Mouse (Mus musculus): ENCODE measurements around the gene S100g. TPM values are rescaled to one million over a fixed set of nuclear protein-coding genes. Genes with fewer than 3 reads are reported as not detected.

The S100g gene
- polyA plus RNA-seq, 2 experiments: 1.7 TPM; not detected in 1

DNA sequence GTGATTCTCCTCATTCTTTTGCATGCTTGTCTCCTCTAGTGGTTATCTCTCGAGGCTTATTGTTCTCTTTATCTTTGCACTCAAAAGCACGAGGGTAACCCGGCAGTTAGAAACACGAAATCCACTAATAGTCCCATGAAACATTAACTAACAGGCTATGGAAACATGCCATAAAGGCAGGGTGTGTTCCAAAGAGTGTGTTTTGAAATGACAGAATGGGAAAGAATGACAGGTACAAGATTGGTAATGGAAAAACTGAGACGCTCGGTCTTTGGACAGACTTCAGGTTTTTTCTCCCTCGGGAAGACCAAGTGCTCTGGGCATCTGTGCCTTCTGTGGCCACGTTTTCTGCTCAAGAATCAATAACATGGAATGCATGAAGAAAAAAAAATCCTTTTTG lies 3.1 kb upstream of the S100g start:
- Histone ChIP-seq H3K4me2 (replicated peaks; ENCODE audit: low read depth, low read length, severe bottlenecking) (no peak overlapping the region), H3K27me3 (ENCODE audit: control insufficient read depth, insufficient read depth, low read length) (no peaks in the 10 kb centered on the region), H3K9ac (ENCODE audit: low read depth, low read length, severe bottlenecking) (no peak overlapping the region), H3K36me3 (ENCODE audit: control insufficient read depth, insufficient read depth, low read length) (no peaks in the 10 kb centered on the region), H3K4me3 (replicated peaks; ENCODE audit: low read length) (no peak overlapping the region), H3K4me1 (ENCODE audit: control insufficient read depth, insufficient read depth, low read length) (no peaks in the 10 kb centered on the region), H3K27ac (replicated peaks; ENCODE audit: low read depth, low read length) (no peak overlapping the region), H3K9me3 (ENCODE audit: control insufficient read depth, low read length) (no peaks in the 10 kb centered on the region)
- peak; percentile 6 for DNase-seq (ENCODE audit: low spot score)
- no peak for TF ChIP-seq POLR2A (IDR thresholded peaks at IDR 0.05; ENCODE audit: borderline replicate concordance, extremely low read depth, insufficient read depth, insufficient read length)
- ATAC-seq (ENCODE audit: low FRiP score, low read depth): no peak
- 74% methylated on average over 8 of the region's 8 CpGs for WGBS

GRCm38 (mm10) chrX:162963840-162964239 lies 559 bp downstream of the S100g start:
- no peak for DNase-seq (ENCODE audit: low spot score)
- Histone ChIP-seq H3K4me3 (replicated peaks; ENCODE audit: low read length) (no peak overlapping the region), H3K9me3 (ENCODE audit: control insufficient read depth, low read length) (no peaks in the 10 kb centered on the region), H3K27ac (replicated peaks; ENCODE audit: low read depth, low read length) (no peak overlapping the region), H3K9ac (ENCODE audit: low read depth, low read length, severe bottlenecking) (no peak overlapping the region), H3K4me1 (ENCODE audit: control insufficient read depth, insufficient read depth, low read length) (no peaks in the 10 kb centered on the region), H3K27me3 (ENCODE audit: control insufficient read depth, insufficient read depth, low read length) (no peaks in the 10 kb centered on the region), H3K4me2 (replicated peaks; ENCODE audit: low read depth, low read length, severe bottlenecking) (no peak overlapping the region), H3K36me3 (ENCODE audit: control insufficient read depth, insufficient read depth, low read length) (no peaks in the 10 kb centered on the region)
- no peak for ATAC-seq (ENCODE audit: low FRiP score, low read depth)
- 53% methylated on average over 4 of the region's 4 CpGs for WGBS
- TF ChIP-seq POLR2A (IDR thresholded peaks at IDR 0.05; ENCODE audit: borderline replicate concordance, extremely low read depth, insufficient read depth, insufficient read length): no peak

DNA sequence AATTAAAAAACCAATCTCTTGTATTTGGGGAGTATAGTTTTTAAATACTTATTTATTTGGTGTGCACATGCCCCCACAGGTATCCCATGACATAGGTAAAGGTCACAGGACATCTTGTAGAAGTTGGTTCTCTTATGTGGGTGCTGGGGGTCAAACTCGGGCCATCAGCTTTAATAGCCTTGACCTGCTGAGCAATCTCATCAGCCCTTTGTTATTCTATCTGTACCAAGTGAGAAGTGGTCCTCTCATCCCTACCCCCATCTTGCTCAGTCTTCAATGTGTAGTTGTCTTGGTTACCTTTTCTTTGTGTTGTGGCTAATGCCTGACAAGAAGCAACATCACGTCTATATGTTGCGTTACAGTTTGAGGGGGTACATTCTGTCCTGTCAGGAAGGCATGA lies 6.5 kb downstream of the S100g start:
- TF ChIP-seq POLR2A (IDR thresholded peaks at IDR 0.05; ENCODE audit: borderline replicate concordance, extremely low read depth, insufficient read depth, insufficient read length): no peak
- H3K4me3 ChIP-seq (replicated peaks; ENCODE audit: low read length): no peak overlapping the region
- H3K4me1 ChIP-seq (ENCODE audit: control insufficient read depth, insufficient read depth, low read length): no peaks in the 10 kb centered on the region
- WGBS: 82% methylated on average over 3 of the region's 3 CpGs
- H3K4me2 ChIP-seq (replicated peaks; ENCODE audit: low read depth, low read length, severe bottlenecking): no peak overlapping the region
- no peak for DNase-seq (ENCODE audit: low spot score)
- H3K36me3 ChIP-seq (ENCODE audit: control insufficient read depth, insufficient read depth, low read length): no peaks in the 10 kb centered on the region
- no peaks in the 10 kb centered on the region for H3K9me3 ChIP-seq (ENCODE audit: control insufficient read depth, low read length)
- H3K27ac ChIP-seq (replicated peaks; ENCODE audit: low read depth, low read length): no peak overlapping the region
- H3K9ac ChIP-seq (ENCODE audit: low read depth, low read length, severe bottlenecking): no peak overlapping the region
- H3K27me3 ChIP-seq (ENCODE audit: control insufficient read depth, insufficient read depth, low read length): no peaks in the 10 kb centered on the region
- ATAC-seq (ENCODE audit: low FRiP score, low read depth): no peak

- H3K9ac ChIP-seq (ENCODE audit: low read depth, low read length, severe bottlenecking): no peak overlapping the region
- H3K4me3 ChIP-seq (replicated peaks; ENCODE audit: low read length): no peak overlapping the region
- DNase-seq (ENCODE audit: low spot score) (peak; percentile 77), ATAC-seq (ENCODE audit: low FRiP score, low read depth) (no peak)
- H3K4me1 ChIP-seq (ENCODE audit: control insufficient read depth, insufficient read depth, low read length): no peaks in the 10 kb centered on the region
- no peak overlapping the region for H3K4me2 ChIP-seq (replicated peaks; ENCODE audit: low read depth, low read length, severe bottlenecking)
- no peak overlapping the region for H3K27ac ChIP-seq (replicated peaks; ENCODE audit: low read depth, low read length)
- 30% methylated on average over 3 of the region's 3 CpGs for WGBS
- H3K9me3 ChIP-seq (ENCODE audit: control insufficient read depth, low read length): no peaks in the 10 kb centered on the region
- no peak for TF ChIP-seq POLR2A (IDR thresholded peaks at IDR 0.05; ENCODE audit: borderline replicate concordance, extremely low read depth, insufficient read depth, insufficient read length)
- no peaks in the 10 kb centered on the region for H3K36me3 ChIP-seq (ENCODE audit: control insufficient read depth, insufficient read depth, low read length)
- no peaks in the 10 kb centered on the region for H3K27me3 ChIP-seq (ENCODE audit: control insufficient read depth, insufficient read depth, low read length)
Observed at GRCm38 (mm10) chrX:162949811-162950439, 14.5 kb downstream of the S100g start.

- no peak overlapping the region for H3K27ac ChIP-seq (replicated peaks; ENCODE audit: low read depth, low read length)
- no peak for TF ChIP-seq POLR2A (IDR thresholded peaks at IDR 0.05; ENCODE audit: borderline replicate concordance, extremely low read depth, insufficient read depth, insufficient read length)
- H3K27me3 ChIP-seq (ENCODE audit: control insufficient read depth, insufficient read depth, low read length): no peaks in the 10 kb centered on the region
- H3K4me2 ChIP-seq (replicated peaks; ENCODE audit: low read depth, low read length, severe bottlenecking): no peak overlapping the region
- 89% methylated on average over 1 of the region's 1 CpGs for WGBS
- H3K9ac ChIP-seq (ENCODE audit: low read depth, low read length, severe bottlenecking): no peak overlapping the region
- DNase-seq (ENCODE audit: low spot score) (no peak), ATAC-seq (ENCODE audit: low FRiP score, low read depth) (no peak)
- no peak overlapping the region for H3K4me3 ChIP-seq (replicated peaks; ENCODE audit: low read length)
- no peaks in the 10 kb centered on the region for H3K9me3 ChIP-seq (ENCODE audit: control insufficient read depth, low read length)
- peaks cover 16% of the 10 kb centered on the region; the same call in 1 of the 2 replicates for H3K36me3 ChIP-seq (ENCODE audit: control insufficient read depth, insufficient read depth, low read length)
- H3K4me1 ChIP-seq (ENCODE audit: control insufficient read depth, insufficient read depth, low read length): no peaks in the 10 kb centered on the region
Observed at GRCm38 (mm10) chrX:162942027-162942426, 22.4 kb downstream of the S100g start.

Measured in limb, embryonic 14.5 days (tissue).